Mouse (Mus musculus): ENCODE results near the gene Sh2d3c. TPM values are rescaled to one million over a fixed set of nuclear protein-coding genes. Genes with fewer than 3 reads are reported as not detected.
A peak's percentile ranks its signal among the peaks of the same experiment; 100 is the strongest.

Sh2d3c gene
- 37.6 and 38.8 TPM in 2 replicates for polyA plus RNA-seq (2014; fragmentation: Nextera tagmentation; extraction: Ambion mirVana)

DNA sequence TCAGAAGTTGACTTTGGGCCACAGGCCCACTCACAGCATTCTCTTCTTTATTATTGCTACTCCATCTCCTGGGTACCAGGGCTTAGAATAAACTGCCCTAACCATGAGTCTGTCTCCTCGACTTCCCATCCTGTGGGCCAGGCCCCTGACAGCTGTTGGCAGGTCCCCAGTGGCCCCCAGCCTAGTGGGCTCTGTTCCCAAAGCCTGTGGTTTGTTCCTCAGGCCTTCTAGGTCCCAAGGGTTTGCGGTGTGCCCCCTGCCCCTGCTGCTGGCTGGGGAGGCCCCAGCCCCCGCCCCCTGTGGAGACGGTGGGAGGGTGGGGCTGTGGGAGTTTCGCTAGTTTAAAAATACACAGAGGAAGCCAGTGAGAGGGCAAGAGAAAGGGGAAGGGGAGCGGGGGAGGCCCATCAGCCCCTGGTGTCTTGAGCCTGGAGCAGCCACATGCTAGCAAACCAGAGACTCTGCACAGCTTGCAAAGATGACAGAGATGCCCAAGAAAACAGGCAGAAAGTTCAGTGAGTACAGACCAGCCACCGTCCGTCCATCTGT lies at the start of gene Sh2d3c:
Gene Sh2d3c, plus strand, starts transcription at position 375 of the 549 bp plus-strand sequence.
- Histone ChIP-seq H3K4me2 (peak within 1 kb of the TSS; percentile 54), H3K27ac (ENCODE audit: low read depth) (peak within 1 kb of the TSS; percentile 67; the same call in 1 of the 2 replicates), H3K36me3 (ENCODE audit: insufficient read depth) (peaks cover 4% of the 10 kb centered on the region; the same call in 1 of the 2 replicates), H3K9me3 (ENCODE audit: low read depth, low read length) (no peaks in the 10 kb centered on the region), H3K9ac (peak within 1 kb of the TSS; percentile 39), H3K4me3 (ENCODE audit: low read depth, low read length) (peak within 1 kb of the TSS; percentile 30), H3K4me1 (ENCODE audit: insufficient read depth) (peaks cover 8% of the 10 kb centered on the region), H3K27me3 (ENCODE audit: insufficient read depth, low read length) (no peaks in the 10 kb centered on the region)
- 28% methylated on average over 8 of the region's 8 CpGs for WGBS
- no peak for TF ChIP-seq CTCF (IDR thresholded peaks at IDR 0.05; ENCODE audit: low read depth)
- DNase-seq (peak; percentile 64), ATAC-seq (ENCODE audit: insufficient read depth) (peak; percentile 67)

DNA sequence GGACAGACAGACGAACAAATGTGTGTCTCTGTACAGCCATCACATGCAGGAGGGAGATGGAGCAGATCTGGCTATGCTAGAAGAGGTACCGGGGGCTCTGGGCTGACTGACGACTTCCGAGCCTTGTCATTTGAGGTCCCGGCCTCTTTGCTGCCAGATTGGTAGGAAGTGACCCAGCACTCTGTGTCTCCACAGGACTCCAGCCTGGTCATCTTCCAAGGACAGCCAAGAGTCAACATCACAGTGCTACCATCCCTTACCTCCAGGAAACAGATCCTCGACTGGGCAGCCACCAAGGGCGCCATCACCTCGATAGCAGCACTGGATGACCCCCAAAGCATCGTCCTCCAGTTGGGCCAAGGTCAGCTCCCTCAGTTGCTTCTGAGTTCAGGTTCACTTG lies 49.7 kb upstream of the Sh2d3c start:
- no peak for ATAC-seq (ENCODE audit: insufficient read depth)
- TF ChIP-seq CTCF (IDR thresholded peaks at IDR 0.05; ENCODE audit: low read depth) = no peak
- H3K27ac ChIP-seq (ENCODE audit: low read depth) = no peak overlapping the region
- H3K4me2 ChIP-seq = no peak overlapping the region
- H3K36me3 ChIP-seq (ENCODE audit: insufficient read depth) = peaks cover 57% of the 10 kb centered on the region
- H3K4me1 ChIP-seq (ENCODE audit: insufficient read depth) = no peaks in the 10 kb centered on the region
- DNase-seq = no peak
- no peak overlapping the region for H3K4me3 ChIP-seq (ENCODE audit: low read depth, low read length)
- H3K27me3 ChIP-seq (ENCODE audit: insufficient read depth, low read length) = no peaks in the 10 kb centered on the region
- no peak overlapping the region for H3K9ac ChIP-seq
- WGBS = 77% methylated on average over 9 of the region's 9 CpGs
- peaks cover 5% of the 10 kb centered on the region for H3K9me3 ChIP-seq (ENCODE audit: low read depth, low read length)

DNA sequence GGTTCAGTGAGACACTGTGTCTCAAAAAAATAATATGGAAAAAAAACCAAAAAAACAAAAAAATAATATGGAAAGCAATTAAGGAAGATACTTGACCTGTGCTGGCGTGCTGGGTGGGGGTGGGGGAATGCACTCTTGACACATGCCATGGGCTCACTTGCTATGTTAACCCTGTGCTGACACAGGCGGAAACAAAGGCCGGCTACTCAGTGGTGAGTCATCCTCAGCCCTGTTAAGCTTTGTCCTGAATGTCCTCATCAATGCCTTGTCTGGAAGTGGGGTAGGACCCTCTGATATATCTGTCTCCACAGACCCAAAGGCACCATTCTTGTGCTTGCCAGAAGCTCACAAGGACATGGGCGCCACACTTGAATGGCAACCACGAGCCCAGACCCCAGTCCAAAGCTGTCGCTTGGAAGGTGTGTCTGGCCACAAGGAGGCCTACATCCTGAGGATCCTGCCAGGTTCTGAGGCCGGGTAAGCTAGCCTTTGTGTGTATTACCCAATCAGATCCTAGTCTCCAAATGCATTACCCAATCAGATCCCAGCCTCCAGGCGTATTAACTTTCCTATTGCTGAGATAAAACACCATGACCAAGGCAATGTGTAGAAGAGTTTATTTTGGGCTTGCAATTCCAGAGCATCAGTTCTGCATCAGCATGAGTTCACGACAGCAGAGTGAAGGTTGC lies 48.8 kb upstream of the Sh2d3c start:
- ATAC-seq (ENCODE audit: insufficient read depth) (no peak), DNase-seq (no peak)
- Histone ChIP-seq H3K27ac (ENCODE audit: low read depth) (no peak overlapping the region), H3K4me3 (ENCODE audit: low read depth, low read length) (no peak overlapping the region), H3K4me2 (no peak overlapping the region), H3K4me1 (ENCODE audit: insufficient read depth) (no peaks in the 10 kb centered on the region), H3K36me3 (ENCODE audit: insufficient read depth) (peaks cover 61% of the 10 kb centered on the region), H3K9me3 (ENCODE audit: low read depth, low read length) (peaks cover 6% of the 10 kb centered on the region), H3K9ac (no peak overlapping the region), H3K27me3 (ENCODE audit: insufficient read depth, low read length) (no peaks in the 10 kb centered on the region)
- WGBS = 71% methylated on average over 9 of the region's 9 CpGs
- no peak for TF ChIP-seq CTCF (IDR thresholded peaks at IDR 0.05; ENCODE audit: low read depth)

DNA sequence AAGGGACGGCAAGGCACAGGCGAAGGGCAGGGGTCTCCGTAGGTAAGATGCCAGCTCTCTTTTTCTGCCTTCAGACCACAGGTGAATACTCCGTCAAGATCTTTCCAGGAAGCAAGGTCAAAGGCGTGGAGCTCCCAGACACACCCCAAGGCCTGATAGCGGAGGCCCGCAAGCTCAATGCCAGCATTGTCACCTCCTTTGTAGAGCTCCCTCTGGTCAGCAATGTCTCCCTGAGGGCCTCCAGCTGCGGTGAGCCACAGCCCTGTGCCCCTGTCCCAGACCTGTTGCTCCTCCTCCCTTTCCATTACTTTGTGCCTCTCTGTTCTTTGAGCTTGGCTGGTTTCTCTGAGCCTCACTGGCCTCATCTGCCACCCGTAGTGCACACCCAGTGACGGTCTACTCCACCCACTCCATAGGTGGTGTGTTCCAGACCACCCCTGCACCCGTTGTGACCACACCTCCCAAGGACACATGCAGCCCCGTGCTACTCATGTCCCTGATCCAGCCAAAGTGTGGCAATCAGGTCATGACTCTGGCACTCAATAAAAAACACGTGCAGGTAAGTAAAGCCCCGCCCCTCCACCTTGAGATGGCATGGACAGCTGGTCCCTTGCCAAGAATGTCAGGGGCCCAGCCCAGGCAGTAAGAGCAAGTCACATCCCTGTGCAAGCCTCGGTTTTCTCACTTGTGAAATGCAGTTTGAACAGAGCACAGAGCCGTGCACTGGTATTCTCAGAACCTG lies 47.5 kb upstream of the Sh2d3c start:
- H3K4me2 ChIP-seq = no peak overlapping the region
- H3K36me3 ChIP-seq (ENCODE audit: insufficient read depth) = peaks cover 68% of the 10 kb centered on the region
- no peak overlapping the region; the same call in 1 of the 2 replicates for H3K27ac ChIP-seq (ENCODE audit: low read depth)
- WGBS = 70% methylated on average over 16 of the region's 16 CpGs
- peak; percentile 63 for DNase-seq
- no peak overlapping the region for H3K4me3 ChIP-seq (ENCODE audit: low read depth, low read length)
- TF ChIP-seq CTCF (IDR thresholded peaks at IDR 0.05; ENCODE audit: low read depth) = no peak
- peaks cover 6% of the 10 kb centered on the region for H3K9me3 ChIP-seq (ENCODE audit: low read depth, low read length)
- ATAC-seq (ENCODE audit: insufficient read depth) = no peak
- H3K9ac ChIP-seq = no peak overlapping the region
- no peaks in the 10 kb centered on the region for H3K27me3 ChIP-seq (ENCODE audit: insufficient read depth, low read length)
- no peaks in the 10 kb centered on the region for H3K4me1 ChIP-seq (ENCODE audit: insufficient read depth)

DNA sequence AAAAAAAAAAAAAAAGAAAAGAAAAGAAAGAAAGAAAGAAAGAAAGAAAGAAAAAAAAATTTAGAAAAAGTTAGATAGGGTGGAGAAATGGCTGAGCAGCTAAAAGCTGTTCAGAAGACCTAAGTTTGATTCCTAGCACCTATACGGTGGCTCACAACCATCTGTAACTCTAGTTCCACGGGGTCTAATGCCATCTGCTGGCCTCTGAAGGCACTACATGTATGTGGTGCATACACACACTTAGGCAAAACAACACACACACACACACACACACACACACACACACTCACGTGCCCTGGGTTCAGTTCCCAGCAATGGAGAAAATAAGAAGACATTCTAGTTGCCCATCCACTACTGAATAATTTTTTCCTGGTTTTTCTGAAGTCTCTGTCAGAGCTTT lies 44.0 kb upstream of the Sh2d3c start:
- Histone ChIP-seq H3K4me2 (no peak overlapping the region), H3K36me3 (ENCODE audit: insufficient read depth) (peaks cover 79% of the 10 kb centered on the region), H3K4me3 (ENCODE audit: low read depth, low read length) (no peak overlapping the region), H3K27ac (ENCODE audit: low read depth) (no peak overlapping the region), H3K4me1 (ENCODE audit: insufficient read depth) (no peaks in the 10 kb centered on the region), H3K9me3 (ENCODE audit: low read depth, low read length) (peaks cover 6% of the 10 kb centered on the region), H3K9ac (no peak overlapping the region), H3K27me3 (ENCODE audit: insufficient read depth, low read length) (no peaks in the 10 kb centered on the region)
- ATAC-seq (ENCODE audit: insufficient read depth) (no peak), DNase-seq (no peak)
- 91% methylated on average over 3 of the region's 3 CpGs for WGBS
- TF ChIP-seq CTCF (IDR thresholded peaks at IDR 0.05; ENCODE audit: low read depth) = peak; percentile 50

DNA sequence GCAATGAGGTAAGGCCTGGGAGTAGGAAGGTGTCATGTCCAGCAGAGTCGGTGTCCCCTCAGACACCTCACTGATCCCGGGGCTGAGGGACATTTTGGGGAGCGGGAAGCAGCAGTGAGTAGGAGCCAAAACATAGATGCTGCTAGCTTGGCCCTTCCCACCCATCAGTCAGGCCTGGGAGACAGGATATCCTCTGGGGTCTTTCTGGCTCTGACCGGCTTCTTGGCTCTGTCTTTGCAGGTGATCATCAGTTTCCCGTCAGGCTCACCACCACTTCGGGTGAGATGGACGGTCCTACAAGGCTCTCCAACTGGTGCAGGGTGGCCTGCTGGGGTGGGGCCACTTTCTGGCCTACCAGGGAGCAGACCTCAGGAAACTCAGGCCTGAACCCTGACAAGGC lies 43.2 kb upstream of the Sh2d3c start:
- no peak for ATAC-seq (ENCODE audit: insufficient read depth)
- DNase-seq = no peak
- 80% methylated on average over 7 of the region's 7 CpGs for WGBS
- Histone ChIP-seq H3K9me3 (ENCODE audit: low read depth, low read length) (peaks cover 6% of the 10 kb centered on the region), H3K9ac (no peak overlapping the region), H3K36me3 (ENCODE audit: insufficient read depth) (peaks cover 75% of the 10 kb centered on the region), H3K4me3 (ENCODE audit: low read depth, low read length) (no peak overlapping the region), H3K4me2 (no peak overlapping the region), H3K4me1 (ENCODE audit: insufficient read depth) (no peaks in the 10 kb centered on the region), H3K27me3 (ENCODE audit: insufficient read depth, low read length) (no peaks in the 10 kb centered on the region), H3K27ac (ENCODE audit: low read depth) (no peak overlapping the region)
- no peak for TF ChIP-seq CTCF (IDR thresholded peaks at IDR 0.05; ENCODE audit: low read depth)

DNA sequence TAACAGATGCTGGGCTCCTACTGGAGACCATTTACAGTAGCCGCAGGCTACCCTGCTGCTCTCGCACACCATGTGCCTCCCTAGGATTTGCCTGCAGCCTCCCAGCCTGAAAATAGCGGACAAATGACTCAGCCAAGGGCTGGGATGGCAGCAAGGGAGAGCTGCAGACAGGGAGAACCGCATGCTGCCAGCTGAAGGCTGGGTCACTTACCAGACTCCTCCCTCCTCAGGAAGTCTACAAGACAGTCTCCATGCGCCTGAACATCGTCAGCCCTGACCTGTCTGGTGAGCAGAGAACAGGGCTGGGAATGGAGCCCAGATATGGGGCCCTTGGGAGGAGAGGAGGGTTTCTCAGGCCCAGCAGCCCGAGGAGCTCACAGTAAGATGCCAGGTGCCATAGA lies 40.8 kb upstream of the Sh2d3c start:
- Histone ChIP-seq H3K4me1 (ENCODE audit: insufficient read depth) (no peaks in the 10 kb centered on the region), H3K27me3 (ENCODE audit: insufficient read depth, low read length) (no peaks in the 10 kb centered on the region), H3K36me3 (ENCODE audit: insufficient read depth) (peaks cover 78% of the 10 kb centered on the region), H3K27ac (ENCODE audit: low read depth) (no peak overlapping the region), H3K4me2 (no peak overlapping the region), H3K4me3 (ENCODE audit: low read depth, low read length) (no peak overlapping the region), H3K9ac (no peak overlapping the region), H3K9me3 (ENCODE audit: low read depth, low read length) (peaks cover 6% of the 10 kb centered on the region)
- peak; percentile 48; the same call in 1 of the 2 replicates for ATAC-seq (ENCODE audit: insufficient read depth)
- DNase-seq = peak; percentile 41
- no peak for TF ChIP-seq CTCF (IDR thresholded peaks at IDR 0.05; ENCODE audit: low read depth)
- WGBS = 31% methylated on average over 7 of the region's 7 CpGs
